Mouse (Mus musculus): Measurements from ENCODE around the gene Gm11634.

DNA sequence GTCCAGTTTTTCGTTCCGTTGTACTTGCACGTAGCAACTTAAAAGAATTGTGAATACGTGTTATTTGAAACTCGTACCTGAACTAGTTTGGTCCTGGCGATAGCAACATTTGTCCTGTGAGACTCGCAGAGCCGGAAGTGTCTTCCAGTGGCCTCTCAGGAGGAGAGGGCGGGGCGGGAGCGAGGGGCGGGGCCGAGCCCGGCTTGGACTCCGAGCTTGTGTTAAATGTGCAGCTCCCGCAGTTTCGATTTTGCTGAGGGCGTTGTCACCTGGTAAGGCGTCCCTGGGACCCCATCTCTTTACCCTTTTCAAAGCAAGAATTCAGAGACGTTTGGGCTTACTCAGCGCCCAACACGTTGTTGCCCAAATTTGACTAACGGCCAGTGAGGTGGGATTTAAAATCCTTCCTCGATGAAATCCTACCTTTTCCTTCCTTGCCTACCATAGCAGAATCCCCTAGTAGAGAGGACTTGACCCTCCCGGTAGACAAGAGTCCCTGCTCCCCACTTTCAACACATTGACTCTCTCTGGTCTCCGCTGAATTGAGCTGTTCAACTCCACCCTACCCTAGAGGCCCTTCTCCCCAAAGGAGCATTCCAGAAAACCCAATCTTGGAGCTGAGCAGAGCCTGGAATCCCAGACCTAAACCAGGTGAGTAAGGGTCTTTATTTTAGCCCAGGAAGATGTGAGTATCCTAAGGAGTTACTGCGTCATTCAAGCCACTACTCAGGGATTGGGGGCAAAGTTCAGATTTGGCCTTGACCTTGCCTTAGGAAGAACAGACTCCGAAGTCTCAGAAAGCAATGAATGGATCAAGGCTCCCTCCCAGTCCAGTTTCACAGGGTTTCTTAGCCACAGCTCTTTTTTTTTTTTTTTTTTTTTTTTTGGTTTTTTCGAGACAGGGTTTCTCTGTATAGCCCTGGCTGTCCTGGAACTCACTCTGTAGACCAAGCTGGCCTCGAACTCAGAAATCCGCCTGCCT lies 16.7 kb downstream of the Gm11634 start, which contains the start of gene Tmem106a:
- TF ChIP-seq CTCF (conservative IDR thresholded peaks at IDR 0.05 in 1 of 2, IDR thresholded peaks at IDR 0.05 in 1 of 2; ENCODE audit: low read depth in 2 of 2, low read length in 2 of 2): no peak
- peak; percentile 59 for TF ChIP-seq POLR2A (IDR thresholded peaks at IDR 0.05; ENCODE audit: low read depth, low read length)
- no peak for TF ChIP-seq CHD2 (IDR thresholded peaks at IDR 0.05; ENCODE audit: low read length)
- peak; percentile 90 for TF ChIP-seq ELF1 (IDR thresholded peaks at IDR 0.05; ENCODE audit: low read depth, low read length)
- no peak for TF ChIP-seq NRF1 (IDR thresholded peaks at IDR 0.05; ENCODE audit: low read depth, low read length)
- TF ChIP-seq MXI1 (IDR thresholded peaks at IDR 0.05; ENCODE audit: low read depth, low read length): no peak
- peak; percentile 80 for TF ChIP-seq SIN3A (IDR thresholded peaks at IDR 0.05; ENCODE audit: low read length)
- TF ChIP-seq BHLHE40 (IDR thresholded peaks at IDR 0.05; ENCODE audit: low read depth, low read length): no peak
- no peak for TF ChIP-seq CHD1 (IDR thresholded peaks at IDR 0.05; ENCODE audit: low read depth, low read length)
- no peak for TF ChIP-seq MYC (IDR thresholded peaks at IDR 0.05; ENCODE audit: low read depth, low read length)
- no peak for TF ChIP-seq POLR2AphosphoS2 (IDR thresholded peaks at IDR 0.05; ENCODE audit: low read depth, low read length)
